Mouse (Mus musculus) intestine, embryonic 15.5 days (tissue): ENCODE measurements at regions not wholly inside any gene's neighbourhood (a gene's known extent, or its start where the extent isn't known, plus 50 kb on each side); places are given as distances from the start of the nearest gene placed in this dataset.

Experiments used
- ATAC-seq: fragments of 200-750 bp; cut with Nextera tagmentation; 2 replicates; pipeline ENCODE4 v1.8.0; 2017; ENCODE audit warnings: moderate TSS enrichment, moderate library complexity
- H3K27ac ChIP-seq: fragments of 300-500 bp; sonication (generic); 2 replicates; pipeline ENCODE4 v1.5.1; 2015; ENCODE audit warnings: mild to moderate bottlenecking, inconsistent platforms
- H3K27me3 ChIP-seq: fragments of 300-500 bp; sonication (generic); replicated peaks from 2 replicates; pipeline ENCODE4 v1.6.1; 2015; ENCODE audit warnings: inconsistent platforms
- H3K36me3 ChIP-seq: fragments of 300-500 bp; sonication (generic); 2 replicates; pipeline ENCODE4 v1.6.1; 2015; ENCODE audit warnings: inconsistent platforms
- H3K4me1 ChIP-seq: fragments of 300-500 bp; sonication (generic); replicated peaks from 2 replicates; pipeline ENCODE4 v1.6.1; 2015; ENCODE audit warnings: inconsistent platforms
- H3K4me2 ChIP-seq: fragments of 300-500 bp; sonication (generic); replicated peaks from 2 replicates; pipeline ENCODE4 v1.6.1; 2015; ENCODE audit warnings: mild to moderate bottlenecking, inconsistent platforms
- H3K4me3 ChIP-seq: fragments of 300-500 bp; sonication (generic); replicated peaks from 2 replicates; pipeline ENCODE4 v1.5.1; 2015; ENCODE audit warnings: inconsistent platforms
- H3K9ac ChIP-seq: fragments of 300-500 bp; sonication (generic); 2 replicates; pipeline ENCODE4 v1.6.1; 2015; ENCODE audit warnings: inconsistent platforms
- H3K9me3 ChIP-seq: fragments of 300-500 bp; sonication (generic); 2 replicates; pipeline ENCODE4 v1.6.1; 2016; ENCODE audit warnings: inconsistent platforms
- WGBS: fragments of 180-500 bp; shearing (Covaris S2); methylation state at CpG from one replicate; pipeline ENCODE4 v1.1.7; 2015; 5-methylcytosine and 5-hydroxymethylcytosine counted together

DNA sequence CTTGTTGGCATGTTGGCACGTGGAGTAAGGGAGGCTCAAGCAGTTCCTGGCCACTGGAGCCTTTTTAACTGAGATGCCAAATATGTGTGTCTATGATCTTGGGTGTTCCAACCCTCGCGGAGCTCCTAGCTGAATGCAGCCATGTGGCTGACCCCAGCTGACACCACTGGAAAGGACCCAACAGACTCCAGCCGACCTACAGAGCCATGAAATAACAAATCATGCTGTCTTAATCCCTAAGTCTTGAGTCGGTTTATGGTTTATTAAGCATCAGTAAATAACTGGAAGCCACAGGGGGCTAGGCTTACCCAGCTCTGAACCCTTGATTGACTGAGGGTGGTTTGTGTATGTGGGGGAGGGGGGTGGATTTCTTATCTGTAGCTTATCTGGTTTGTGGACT is 293.2 kb downstream of the Lyplal1 start:
- no peak overlapping the region for H3K4me3 ChIP-seq
- no peak overlapping the region for H3K27ac ChIP-seq
- no peak for ATAC-seq
- no peaks in the 10 kb centered on the region for H3K9me3 ChIP-seq
- WGBS, result 35% methylated on average over 5 of the region's 5 CpGs
- no peaks in the 10 kb centered on the region for H3K36me3 ChIP-seq
- 0 out of 2 replicates have a peak, but pooled peaks cover 2% of the 10 kb centered on the region for H3K4me1 ChIP-seq
- no peak overlapping the region for H3K9ac ChIP-seq
- no peaks in the 10 kb centered on the region for H3K27me3 ChIP-seq
- H3K4me2 ChIP-seq, result no peak overlapping the region

GRCm38 (mm10) chr1:185827986-185828385 is 289.1 kb downstream of the Lyplal1 start:
- 66% methylated on average over 2 of the region's 2 CpGs for WGBS
- Histone ChIP-seq H3K4me3 (no peak overlapping the region), H3K9me3 (no peaks in the 10 kb centered on the region), H3K36me3 (no peaks in the 10 kb centered on the region), H3K4me2 (no peak overlapping the region), H3K9ac (no peak overlapping the region), H3K27me3 (no peaks in the 10 kb centered on the region), H3K4me1 (0 out of 2 replicates have a peak, but pooled peaks cover 2% of the 10 kb centered on the region), H3K27ac (no peak overlapping the region)
- no peak for ATAC-seq

- H3K4me2 ChIP-seq, result no peak overlapping the region
Measured at GRCm38 (mm10) chr1:185828486-185828885, 288.6 kb downstream of the Lyplal1 start.

GRCm38 (mm10) chr1:185832059-185832458 is 285.1 kb downstream of the Lyplal1 start:
- ATAC-seq, result no peak
- 83% methylated on average over 4 of the region's 4 CpGs for WGBS
- Histone ChIP-seq H3K4me2 (no peak overlapping the region), H3K36me3 (no peaks in the 10 kb centered on the region), H3K27ac (no peak overlapping the region), H3K27me3 (no peaks in the 10 kb centered on the region), H3K4me1 (0 out of 2 replicates have a peak, but pooled peaks cover 4% of the 10 kb centered on the region), H3K9ac (no peak overlapping the region), H3K9me3 (no peaks in the 10 kb centered on the region), H3K4me3 (no peak overlapping the region)

More at GRCm38 (mm10) chr1:185828486-185828885, 288.6 kb downstream of the Lyplal1 start:
- Histone ChIP-seq H3K9ac (no peak overlapping the region), H3K4me1 (0 out of 2 replicates have a peak, but pooled peaks cover 2% of the 10 kb centered on the region), H3K27me3 (no peaks in the 10 kb centered on the region), H3K4me3 (no peak overlapping the region), H3K36me3 (no peaks in the 10 kb centered on the region), H3K27ac (no peak overlapping the region), H3K9me3 (no peaks in the 10 kb centered on the region)
- no peak for ATAC-seq
- WGBS, result 89% methylated on average over 6 of the region's 6 CpGs

GRCm38 (mm10) chr1:185834171-185834570 is 282.9 kb downstream of the Lyplal1 start:
- Histone ChIP-seq H3K9ac (no peak overlapping the region), H3K9me3 (no peaks in the 10 kb centered on the region), H3K36me3 (no peaks in the 10 kb centered on the region), H3K4me3 (no peak overlapping the region), H3K27ac (no peak overlapping the region), H3K4me2 (no peak overlapping the region), H3K27me3 (no peaks in the 10 kb centered on the region), H3K4me1 (0 out of 2 replicates have a peak, but pooled peaks cover 4% of the 10 kb centered on the region)
- 43% methylated on average over 6 of the region's 6 CpGs for WGBS
- ATAC-seq, result no peak

DNA sequence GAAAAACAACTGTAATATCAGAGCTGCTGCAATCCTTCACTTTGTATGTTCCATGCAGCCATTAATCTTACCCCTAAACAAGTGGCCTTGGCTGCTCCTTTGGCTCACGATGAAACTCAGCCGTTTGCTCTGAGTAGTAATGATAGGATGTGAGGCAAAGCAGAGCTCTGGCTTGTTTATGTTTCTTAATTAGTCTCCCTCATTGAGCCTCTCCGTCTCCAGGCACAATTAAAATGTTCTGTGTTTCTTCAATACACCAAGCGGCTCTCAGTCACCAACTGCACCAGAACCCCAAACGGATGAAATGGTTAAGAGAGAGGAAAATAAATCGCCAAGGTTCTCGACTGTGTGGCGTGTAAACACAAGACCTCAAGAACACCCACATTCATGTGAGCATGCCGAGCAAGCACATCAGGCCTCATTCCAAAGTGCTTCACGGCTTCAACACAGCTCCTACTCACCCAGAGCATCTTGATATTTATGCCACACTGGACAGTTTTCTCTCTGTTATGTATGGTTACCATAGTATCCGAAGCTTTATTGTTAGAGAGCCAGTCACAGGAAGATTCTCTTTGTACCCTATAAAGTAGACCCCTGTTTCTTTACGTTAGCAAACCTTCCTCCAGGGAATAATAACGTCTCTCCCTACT is 280.4 kb downstream of the Lyplal1 start:
- H3K9ac ChIP-seq, result no peak overlapping the region
- no peak overlapping the region for H3K27ac ChIP-seq
- WGBS, result 32% methylated on average over 13 of the region's 13 CpGs
- no peak overlapping the region for H3K4me3 ChIP-seq
- no peaks in the 10 kb centered on the region for H3K36me3 ChIP-seq
- ATAC-seq, result peak; percentile 41; the same call in 1 of the 2 replicates
- H3K4me2 ChIP-seq, result no peak overlapping the region
- no peaks in the 10 kb centered on the region for H3K9me3 ChIP-seq
- no peaks in the 10 kb centered on the region for H3K27me3 ChIP-seq
- 0 out of 2 replicates have a peak, but pooled peaks cover 4% of the 10 kb centered on the region for H3K4me1 ChIP-seq

GRCm38 (mm10) chr1:185842481-185842880 is 274.6 kb downstream of the Lyplal1 start:
- no peaks in the 10 kb centered on the region for H3K27me3 ChIP-seq
- H3K36me3 ChIP-seq, result no peaks in the 10 kb centered on the region
- WGBS, result 87% methylated on average over 12 of the region's 12 CpGs
- no peak overlapping the region for H3K4me3 ChIP-seq
- no peaks in the 10 kb centered on the region for H3K4me1 ChIP-seq
- H3K9ac ChIP-seq, result no peak overlapping the region
- no peak overlapping the region for H3K4me2 ChIP-seq
- no peak overlapping the region for H3K27ac ChIP-seq
- ATAC-seq, result no peak
- H3K9me3 ChIP-seq, result no peaks in the 10 kb centered on the region

DNA sequence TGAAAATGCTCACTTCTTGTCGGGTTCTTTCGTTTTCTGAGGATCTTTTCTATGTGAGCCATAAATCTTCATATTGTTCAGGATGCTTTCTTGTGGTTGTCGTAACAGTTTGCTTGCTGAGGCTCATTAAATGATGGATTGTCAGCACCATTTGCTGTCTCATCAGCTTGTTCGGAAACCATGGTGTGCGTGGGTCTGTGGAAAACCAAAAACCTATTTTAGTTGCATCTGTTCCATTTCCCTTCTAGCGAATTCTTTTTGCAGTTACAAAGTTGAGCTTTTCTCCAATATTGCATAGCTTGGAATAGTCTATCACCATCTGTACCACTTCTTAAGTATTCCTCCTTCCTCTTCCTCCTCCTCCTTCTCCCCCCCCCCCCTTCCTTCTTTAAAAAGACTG is 269.9 kb downstream of the Lyplal1 start:
- 73% methylated on average over 6 of the region's 6 CpGs for WGBS
- Histone ChIP-seq H3K4me3 (no peak overlapping the region), H3K4me1 (no peaks in the 10 kb centered on the region), H3K27me3 (no peaks in the 10 kb centered on the region), H3K36me3 (no peaks in the 10 kb centered on the region), H3K9ac (no peak overlapping the region), H3K27ac (no peak overlapping the region), H3K9me3 (no peaks in the 10 kb centered on the region), H3K4me2 (no peak overlapping the region)
- no peak for ATAC-seq

GRCm38 (mm10) chr1:185850590-185850989 is 266.5 kb downstream of the Lyplal1 start:
- no peak overlapping the region for H3K27ac ChIP-seq
- no peak overlapping the region for H3K4me3 ChIP-seq
- no peaks in the 10 kb centered on the region for H3K4me1 ChIP-seq
- H3K4me2 ChIP-seq, result no peak overlapping the region
- no peaks in the 10 kb centered on the region for H3K9me3 ChIP-seq
- H3K9ac ChIP-seq, result no peak overlapping the region
- no peaks in the 10 kb centered on the region for H3K36me3 ChIP-seq
- no peak for ATAC-seq
- no peaks in the 10 kb centered on the region for H3K27me3 ChIP-seq

DNA sequence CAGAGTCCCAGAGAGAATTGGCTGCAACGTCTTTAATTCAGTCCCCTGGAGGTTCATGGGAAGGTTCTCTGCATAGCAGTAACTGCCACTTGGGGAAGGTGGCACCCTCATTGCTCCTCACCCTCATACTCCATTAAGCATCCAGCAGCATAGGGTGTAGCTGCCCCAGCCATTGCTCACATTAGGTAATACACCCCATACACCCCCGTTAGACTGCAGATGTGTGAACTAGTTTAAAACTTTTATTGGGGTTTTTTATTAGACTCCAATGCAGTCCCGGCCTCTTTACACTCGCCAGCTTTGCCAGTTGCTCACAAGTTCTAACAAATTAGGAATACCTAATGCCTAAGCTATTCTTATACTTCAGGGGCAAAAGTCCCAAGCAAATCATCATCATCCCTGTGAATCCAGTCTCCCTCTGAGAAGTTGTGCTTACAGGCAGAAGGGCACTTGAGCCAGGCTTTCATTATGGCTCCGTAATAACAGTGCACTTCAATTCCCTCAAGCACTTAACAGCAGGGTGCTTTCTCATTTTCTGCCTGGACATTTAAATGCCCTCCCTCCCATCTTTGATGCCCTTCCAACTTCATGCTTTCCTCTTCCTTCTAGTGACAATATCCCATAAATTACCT is 265.7 kb downstream of the Lyplal1 start:
- H3K4me2 ChIP-seq, result no peak overlapping the region
- no peak overlapping the region for H3K27ac ChIP-seq
- no peaks in the 10 kb centered on the region for H3K36me3 ChIP-seq
- H3K27me3 ChIP-seq, result no peaks in the 10 kb centered on the region
- 76% methylated on average over 5 of the region's 5 CpGs for WGBS
- ATAC-seq, result no peak
- H3K9me3 ChIP-seq, result no peaks in the 10 kb centered on the region
- no peaks in the 10 kb centered on the region for H3K4me1 ChIP-seq
- no peak overlapping the region for H3K4me3 ChIP-seq
- H3K9ac ChIP-seq, result no peak overlapping the region

DNA sequence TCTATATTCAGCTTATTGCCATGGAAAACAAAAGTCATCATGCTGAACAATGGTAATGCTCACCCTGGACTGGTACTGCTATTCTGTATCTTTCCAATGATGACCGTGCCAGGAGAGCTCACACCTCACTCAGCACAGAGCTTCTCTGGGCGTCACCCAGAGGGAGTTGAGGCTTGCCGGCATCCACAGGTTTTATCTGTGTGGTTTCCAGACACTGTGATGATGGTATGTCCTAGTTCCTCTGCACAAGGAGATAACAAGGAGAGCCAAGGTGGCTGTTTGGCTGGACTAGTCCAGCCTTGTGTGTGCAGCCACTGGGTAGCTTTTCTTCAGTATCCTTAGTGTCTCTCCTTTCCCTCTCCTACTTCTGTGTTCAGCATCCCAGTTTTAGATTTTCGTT is 255.4 kb downstream of the Lyplal1 start:
- no peak overlapping the region for H3K4me3 ChIP-seq
- no peak overlapping the region for H3K4me2 ChIP-seq
- no peak for ATAC-seq
- no peaks in the 10 kb centered on the region for H3K27me3 ChIP-seq
- no peaks in the 10 kb centered on the region for H3K9me3 ChIP-seq
- no peak overlapping the region for H3K9ac ChIP-seq
- WGBS, result 86% methylated on average over 4 of the region's 4 CpGs
- H3K4me1 ChIP-seq, result no peaks in the 10 kb centered on the region
- no peaks in the 10 kb centered on the region for H3K36me3 ChIP-seq
- no peak overlapping the region for H3K27ac ChIP-seq

- Histone ChIP-seq H3K4me1 (no peaks in the 10 kb centered on the region), H3K9ac (no peak overlapping the region), H3K4me3 (no peak overlapping the region), H3K27me3 (no peaks in the 10 kb centered on the region), H3K27ac (no peak overlapping the region), H3K36me3 (no peaks in the 10 kb centered on the region), H3K9me3 (no peaks in the 10 kb centered on the region), H3K4me2 (no peak overlapping the region)
- no peak for ATAC-seq
- 89% methylated on average over 11 of the region's 11 CpGs for WGBS
Measured at GRCm38 (mm10) chr1:185865945-185866344, 251.2 kb downstream of the Lyplal1 start.

DNA sequence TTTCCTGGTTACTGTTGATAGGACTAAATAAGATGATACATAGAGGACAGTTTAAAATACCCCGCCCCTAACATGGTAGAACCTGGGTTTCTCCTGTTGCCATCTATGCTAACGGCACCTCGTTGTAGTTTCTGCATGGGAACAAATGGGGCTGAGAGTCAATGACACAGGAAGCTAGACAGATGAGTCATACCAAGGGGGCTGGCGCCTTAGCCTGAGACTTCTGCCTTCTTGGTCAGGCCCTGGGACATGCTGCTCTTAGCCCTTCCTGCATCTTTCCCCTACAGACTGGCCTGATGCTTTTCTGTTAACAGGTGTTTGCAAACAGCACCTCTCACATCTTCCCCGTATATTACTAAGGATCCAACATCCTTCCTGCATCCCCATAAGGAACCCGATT is 250.5 kb downstream of the Lyplal1 start:
- no peaks in the 10 kb centered on the region for H3K36me3 ChIP-seq
- H3K9ac ChIP-seq, result no peak overlapping the region
- no peak overlapping the region for H3K4me3 ChIP-seq
- no peaks in the 10 kb centered on the region for H3K4me1 ChIP-seq
- no peaks in the 10 kb centered on the region for H3K27me3 ChIP-seq
- no peak overlapping the region for H3K27ac ChIP-seq
- WGBS, result 89% methylated on average over 6 of the region's 6 CpGs
- H3K9me3 ChIP-seq, result no peaks in the 10 kb centered on the region
- ATAC-seq, result no peak
- H3K4me2 ChIP-seq, result no peak overlapping the region
